Mouse (Mus musculus) bone marrow macrophage, adult 2 months (primary cell): Measurements from ENCODE around the gene Rims3. TPM values are rescaled to one million over a fixed set of nuclear protein-coding genes. Genes with fewer than 3 reads are reported as not detected.

Experiments used
- H3K27ac ChIP-seq: 2 replicates; pipeline ENCODE4 v1.5.1; 2012; ENCODE audit warnings: low read depth, low read length; ENCODE audit not compliant: insufficient read depth
- H3K4me1 ChIP-seq: 2 replicates; pipeline ENCODE4 v1.6.1; 2012; ENCODE audit warnings: low read length; ENCODE audit not compliant: control insufficient read depth, insufficient read depth
- H3K4me3 ChIP-seq: 2 replicates; pipeline ENCODE4 v1.5.1; 2012; ENCODE audit warnings: mild to moderate bottlenecking, low read length, moderate library complexity; ENCODE audit not compliant: insufficient read depth
- CTCF ChIP-seq: IDR thresholded peaks from 2 replicates; pipeline ENCODE4 v1.5.1; 2012; ENCODE audit warnings: low read depth, mild to moderate bottlenecking, low read length, moderate library complexity
- POLR2A ChIP-seq: IDR thresholded peaks from 2 replicates; pipeline ENCODE4 v1.6.1; 2012; ENCODE audit warnings: mild to moderate bottlenecking, low read depth, low read length, borderline replicate concordance
- polyA plus RNA-seq: library from polyadenylated mRNA; stranded (reverse); fragments of >200 nt; gene quantifications from 2 replicates; pipeline ENCODE4 v1.2.4, GENCODE M21; 2012; ENCODE audit not compliant: missing spikeins, insufficient read depth, insufficient read length

The Rims3 gene
- polyA plus RNA-seq, 1 experiment: 1.9 TPM

DNA sequence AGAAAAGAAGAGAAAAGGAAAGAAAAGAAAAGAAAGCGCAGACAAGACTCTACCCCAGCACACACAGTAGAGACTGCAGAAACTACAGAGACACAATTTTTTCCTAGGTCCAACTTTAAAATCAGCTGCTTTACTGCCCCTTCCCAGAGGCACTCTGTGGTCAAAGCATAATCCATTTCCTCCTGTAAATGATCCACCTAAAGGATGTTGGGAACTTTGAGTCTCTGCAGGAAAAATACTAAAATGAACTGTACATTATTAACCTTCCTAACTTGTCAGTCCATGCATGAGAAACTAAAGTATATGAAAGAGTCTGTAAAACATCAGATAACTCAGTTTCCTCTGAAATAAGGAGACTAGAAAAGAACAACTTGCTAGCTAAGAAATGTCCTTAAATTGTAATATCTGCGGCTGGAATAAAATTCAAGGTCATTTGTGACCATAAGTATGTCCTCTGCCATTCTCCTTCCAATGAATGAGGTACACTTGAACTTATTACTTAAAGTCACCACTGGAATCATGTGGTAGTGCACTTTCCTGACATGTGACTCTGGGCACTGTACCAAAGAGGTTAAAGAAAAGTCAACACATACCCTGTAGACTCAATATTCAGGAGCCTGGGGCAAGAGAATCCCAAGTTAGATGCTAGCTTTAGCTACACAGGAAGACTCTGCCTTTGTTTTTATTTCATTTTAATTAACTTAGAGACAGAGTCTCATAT, 32.3 kb upstream of the Rims3 start:
- no peak overlapping the region for H3K4me3 ChIP-seq
- no peak overlapping the region for H3K27ac ChIP-seq
- peaks cover 44% of the 10 kb centered on the region for H3K4me1 ChIP-seq
- no peak for TF ChIP-seq POLR2A
- TF ChIP-seq CTCF: no peak

DNA sequence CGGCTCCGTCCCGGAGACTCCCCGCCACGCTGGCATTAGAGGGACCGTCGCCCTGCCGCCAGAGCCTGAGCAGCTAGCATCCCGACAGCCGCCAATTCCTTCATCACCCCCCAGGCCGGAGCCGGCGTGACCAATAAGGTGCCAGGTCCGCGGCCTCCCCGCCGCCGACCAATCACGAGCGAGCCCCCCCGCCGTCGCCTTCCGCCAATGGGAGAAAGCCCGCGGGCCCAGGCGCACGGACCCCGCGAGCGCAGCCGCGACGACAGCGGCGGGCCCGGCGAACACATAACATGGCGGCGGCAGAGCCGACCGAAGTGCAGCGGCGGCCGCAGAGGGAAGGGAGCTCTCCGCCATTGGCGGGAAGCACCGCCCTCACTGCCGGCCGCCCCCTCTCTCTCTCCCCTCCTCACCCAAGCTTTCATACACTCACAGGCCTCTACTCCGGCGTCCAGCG, 29.5 kb upstream of the Rims3 start:
- peak overlapping the region; percentile 91 for H3K4me3 ChIP-seq
- no peak for TF ChIP-seq CTCF
- no peak for TF ChIP-seq POLR2A
- peaks cover 24% of the 10 kb centered on the region for H3K4me1 ChIP-seq
- peak overlapping the region; percentile 97 for H3K27ac ChIP-seq

- H3K4me3 ChIP-seq: peak overlapping the region; percentile 91
- TF ChIP-seq POLR2A: no peak; the same call in 1 of the 2 replicates
- peaks cover 20% of the 10 kb centered on the region for H3K4me1 ChIP-seq
- peak overlapping the region; percentile 97 for H3K27ac ChIP-seq
These were observed 28.9 kb upstream of the Rims3 start for GRCm38 (mm10) chr4:120825577-120826326.

DNA sequence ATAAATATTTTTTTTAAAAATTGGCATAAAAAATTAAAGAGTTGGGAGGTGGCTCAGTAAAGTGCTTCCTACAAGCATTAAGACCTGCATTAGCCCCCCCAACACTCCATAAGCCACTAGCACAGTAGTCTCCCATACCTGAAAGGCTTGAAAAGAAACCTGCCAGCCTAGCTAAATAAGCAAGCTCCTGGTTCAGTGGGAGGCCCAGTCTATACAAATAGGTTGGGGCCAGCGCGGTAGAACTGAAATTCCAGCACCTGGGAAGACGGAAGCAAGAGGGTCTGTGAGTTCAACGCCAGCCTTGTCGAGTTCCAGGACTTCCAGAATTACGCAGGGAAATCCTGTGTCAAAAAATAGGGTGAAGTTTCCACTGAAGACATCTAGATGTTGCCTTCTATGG, 28.2 kb upstream of the Rims3 start:
- TF ChIP-seq POLR2A: no peak
- no peak for TF ChIP-seq CTCF
- Histone ChIP-seq H3K4me3 (peak overlapping the region; percentile 18; the same call in 1 of the 2 replicates), H3K27ac (peak overlapping the region; percentile 83), H3K4me1 (peaks cover 17% of the 10 kb centered on the region)

- Histone ChIP-seq H3K27ac (no peak overlapping the region), H3K4me1 (peaks cover 10% of the 10 kb centered on the region), H3K4me3 (no peak overlapping the region)
- TF ChIP-seq POLR2A: no peak
- TF ChIP-seq CTCF: no peak
These were observed 23.8 kb upstream of the Rims3 start for GRCm38 (mm10) chr4:120830767-120831166.

DNA sequence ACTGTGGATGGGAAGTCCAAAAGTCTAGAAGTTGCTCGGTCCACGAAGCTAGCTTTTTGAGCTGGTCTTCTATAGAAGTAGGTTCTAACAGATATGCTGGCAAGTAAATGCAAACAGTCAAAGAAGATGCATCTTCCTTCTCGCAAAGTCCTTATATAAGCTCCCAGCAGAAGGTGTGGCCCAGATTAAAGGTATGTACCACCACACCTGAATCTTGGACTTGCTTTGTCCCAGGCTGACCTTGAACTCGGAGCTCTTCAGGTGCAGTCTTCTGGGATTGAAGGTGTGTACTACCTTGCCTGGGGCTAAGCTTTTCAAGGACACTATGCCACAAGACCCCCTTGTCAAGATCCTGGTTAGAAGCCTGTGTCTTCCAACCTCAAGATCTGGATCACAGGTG, 23.1 kb upstream of the Rims3 start, which contains the start of gene Nfyc:
TSS of gene Nfyc (minus strand) at position 101 of the 400 bp plus-strand sequence.
- Histone ChIP-seq H3K4me3 (no peak within 1 kb of the TSS), H3K4me1 (peaks cover 8% of the 10 kb centered on the region), H3K27ac (no peak within 1 kb of the TSS)
- no peak for TF ChIP-seq CTCF
- TF ChIP-seq POLR2A: no peak

- no peak overlapping the region for H3K27ac ChIP-seq
- peaks cover 19% of the 10 kb centered on the region for H3K4me1 ChIP-seq
- TF ChIP-seq CTCF (no peak), POLR2A (no peak)
- no peak overlapping the region for H3K4me3 ChIP-seq
These were observed 13.3 kb upstream of the Rims3 start for GRCm38 (mm10) chr4:120841342-120841741.

DNA sequence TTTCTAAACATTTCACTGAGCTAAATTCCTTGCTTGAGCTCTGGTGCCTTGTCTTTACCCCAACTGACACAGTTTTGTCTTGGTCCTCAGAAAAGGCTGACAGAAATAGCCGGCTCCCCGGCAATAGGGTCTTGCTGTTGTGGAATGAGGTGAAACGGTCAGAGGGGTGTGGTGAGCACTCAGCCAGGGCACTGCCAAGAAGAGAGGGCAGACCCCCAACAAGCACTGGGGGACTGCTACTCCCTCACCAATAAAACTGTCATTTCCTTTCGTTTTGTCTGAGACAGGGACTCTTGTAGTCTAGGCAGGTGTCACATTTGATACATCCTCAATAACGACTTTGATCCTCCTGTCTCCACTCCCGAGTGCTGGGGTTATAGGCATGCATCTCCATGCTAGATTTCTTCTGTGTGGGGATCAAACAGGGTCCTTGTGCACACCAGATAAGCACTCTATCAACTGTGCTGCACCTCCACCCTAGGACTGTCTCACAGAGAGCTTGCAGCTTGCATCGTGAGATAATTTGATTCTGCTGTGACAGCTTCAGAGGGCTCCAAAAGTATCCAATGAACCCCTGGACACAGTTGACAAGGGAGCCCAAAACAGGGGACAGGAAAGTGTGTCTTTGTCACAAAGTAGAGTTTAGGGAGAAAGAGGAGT, 10.1 kb upstream of the Rims3 start:
- no peak for TF ChIP-seq POLR2A
- TF ChIP-seq CTCF: no peak
- Histone ChIP-seq H3K4me3 (no peak overlapping the region), H3K27ac (no peak overlapping the region), H3K4me1 (peaks cover 19% of the 10 kb centered on the region)

- no peak overlapping the region for H3K27ac ChIP-seq
- TF ChIP-seq POLR2A (no peak), CTCF (no peak)
- H3K4me3 ChIP-seq: no peak overlapping the region
- H3K4me1 ChIP-seq: peaks cover 19% of the 10 kb centered on the region
These were observed 9.5 kb upstream of the Rims3 start for GRCm38 (mm10) chr4:120845098-120845497.

- H3K27ac ChIP-seq: no peak overlapping the region
- no peak overlapping the region for H3K4me3 ChIP-seq
- no peak for TF ChIP-seq CTCF
- no peak for TF ChIP-seq POLR2A
- H3K4me1 ChIP-seq: peaks cover 13% of the 10 kb centered on the region
These were observed 5.7 kb upstream of the Rims3 start for GRCm38 (mm10) chr4:120848909-120849308.
